Mouse (Mus musculus) CH12.LX (cell line): ENCODE measurements around the gene Tmem178.

Experiments
- BHLHE40 ChIP-seq: IDR thresholded peaks from 2 replicates; pipeline ENCODE4 v1.6.1; 2011; ENCODE audit warnings: mild to moderate bottlenecking, low read depth, low read length, improper control_type of control experiment
- CTCF ChIP-seq, 2 experiments: IDR thresholded peaks in 1 of 2; conservative IDR thresholded peaks in 1 of 2; 2 replicates each; pipeline ENCODE4 v1.5.1; 2011 to 2012; ENCODE audit warnings: low read depth in 2 of 2, low read length in 2 of 2, improper control_type of control experiment in 1 of 2, inconsistent platforms in 1 of 2, mild to moderate bottlenecking in 1 of 2, moderate library complexity in 1 of 2

- TF ChIP-seq BHLHE40: no peak
- no peak for TF ChIP-seq CTCF (conservative IDR thresholded peaks at IDR 0.05 in 1 of 2, IDR thresholded peaks at IDR 0.05 in 1 of 2; ENCODE audit: low read depth in 2 of 2, low read length in 2 of 2)
These were observed 48.0 kb upstream of the Tmem178 start for GRCm38 (mm10) chr17:80896481-80896880.
